Mouse (Mus musculus) CD4-positive, CD25-positive, alpha-beta regulatory T cell, adult 4 months (primary cell): ENCODE data around the gene Zbtb8a. TPM values are rescaled to one million over a fixed set of nuclear protein-coding genes. Genes with fewer than 3 reads are reported as not detected.
"Not testable (repeated sequence)": the region's sequence is repeated elsewhere in the genome, so short reads cannot be mapped to it uniquely, and the experiment has no call there.

ENCODE experiments used
- ATAC-seq: one replicate; pipeline ENCODE4 v1.8.0; 2017
- polyA plus RNA-seq, 2 experiments: library from polyadenylated mRNA; unstranded; fragments of 100-300 nt; shearing (Covaris generic); gene quantifications; one replicate each; pipeline ENCODE4 v1.2.1; 2017

The Zbtb8a gene
- 1 to 10 TPM; 9.6 to 9.8 TPM for polyA plus RNA-seq

- ATAC-seq, result peak; percentile 46
Measured at GRCm38 (mm10) chr4:129377601-129378390, at the start of gene Zbtb8a. Gene Zbtb8a, minus strand, starts transcription at chr4:129378116.

- no peak for ATAC-seq
Measured at GRCm38 (mm10) chr4:129418321-129418720, 40.4 kb upstream of the Zbtb8a start.

GRCm38 (mm10) chr4:129416478-129416877, 38.6 kb upstream of the Zbtb8a start:
- no peak for ATAC-seq

- no peak for ATAC-seq
Measured at GRCm38 (mm10) chr4:129415892-129416291, 38.0 kb upstream of the Zbtb8a start.

- ATAC-seq, result no peak
Measured at GRCm38 (mm10) chr4:129410991-129411390, 33.1 kb upstream of the Zbtb8a start.

- ATAC-seq, result not testable (repeated sequence)
Measured at GRCm38 (mm10) chr4:129410532-129410931, 32.6 kb upstream of the Zbtb8a start.

GRCm38 (mm10) chr4:129406447-129406846, 28.5 kb upstream of the Zbtb8a start:
- ATAC-seq, result peak; percentile 89

- ATAC-seq, result no peak
Measured at GRCm38 (mm10) chr4:129399813-129400212, 21.9 kb upstream of the Zbtb8a start.

GRCm38 (mm10) chr4:129396960-129397359, 19.0 kb upstream of the Zbtb8a start:
- no peak for ATAC-seq

- ATAC-seq, result no peak
Measured at GRCm38 (mm10) chr4:129394089-129394870, 16.4 kb upstream of the Zbtb8a start.

GRCm38 (mm10) chr4:129390936-129391557, 13.1 kb upstream of the Zbtb8a start:
- ATAC-seq, result no peak

- no peak for ATAC-seq
Measured at GRCm38 (mm10) chr4:129390216-129390743, 12.4 kb upstream of the Zbtb8a start.

GRCm38 (mm10) chr4:129388404-129388803, 10.5 kb upstream of the Zbtb8a start:
- no peak for ATAC-seq

- ATAC-seq, result no peak
Measured at GRCm38 (mm10) chr4:129386989-129387388, 9.1 kb upstream of the Zbtb8a start.

GRCm38 (mm10) chr4:129386269-129386946, 8.5 kb upstream of the Zbtb8a start:
- no peak for ATAC-seq

GRCm38 (mm10) chr4:129385685-129386084, 7.8 kb upstream of the Zbtb8a start:
- no peak for ATAC-seq

- no peak for ATAC-seq
Measured at GRCm38 (mm10) chr4:129384440-129384839, 6.5 kb upstream of the Zbtb8a start.

- no peak for ATAC-seq
Measured at GRCm38 (mm10) chr4:129383586-129383985, 5.7 kb upstream of the Zbtb8a start.

GRCm38 (mm10) chr4:129382488-129382887, 4.6 kb upstream of the Zbtb8a start:
- ATAC-seq, result no peak

GRCm38 (mm10) chr4:129382029-129382428, 4.1 kb upstream of the Zbtb8a start:
- no peak for ATAC-seq

GRCm38 (mm10) chr4:129381148-129381547, 3.2 kb upstream of the Zbtb8a start:
- ATAC-seq, result no peak

GRCm38 (mm10) chr4:129379805-129380204, 1.9 kb upstream of the Zbtb8a start:
- no peak for ATAC-seq
